Mouse (Mus musculus): ENCODE data around the gene Cic.

DNA sequence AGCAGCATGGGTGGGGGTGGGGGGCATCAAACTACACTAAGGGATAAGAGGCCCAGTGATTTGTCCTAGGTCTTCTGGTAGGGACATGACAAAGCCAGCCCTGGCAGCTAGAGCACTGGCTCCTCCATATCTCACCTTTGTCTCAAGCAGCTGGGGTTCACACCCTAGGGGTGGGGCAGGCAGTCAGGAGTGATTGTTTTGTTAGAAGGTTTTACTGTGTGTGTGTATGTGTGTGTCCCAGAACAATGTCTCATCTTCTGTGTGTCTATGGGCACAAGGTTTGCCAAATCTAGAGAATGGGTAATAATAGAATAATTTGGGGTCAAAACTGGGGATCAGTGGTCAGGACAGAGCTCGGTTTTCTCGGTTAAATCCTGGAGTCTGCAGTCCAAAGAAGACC is 38.0 kb downstream of the Cic start:
- TF ChIP-seq CTCF (IDR thresholded peaks at IDR 0.05; ENCODE audit: borderline replicate concordance, insufficient read depth, low read depth, low read length) = no peak
- TF ChIP-seq POLR2A (IDR thresholded peaks at IDR 0.05; ENCODE audit: borderline replicate concordance, insufficient read depth, low read length) = no peak

Data from cerebellum, adult 2 months (tissue).